In the genomic region with DNA sequence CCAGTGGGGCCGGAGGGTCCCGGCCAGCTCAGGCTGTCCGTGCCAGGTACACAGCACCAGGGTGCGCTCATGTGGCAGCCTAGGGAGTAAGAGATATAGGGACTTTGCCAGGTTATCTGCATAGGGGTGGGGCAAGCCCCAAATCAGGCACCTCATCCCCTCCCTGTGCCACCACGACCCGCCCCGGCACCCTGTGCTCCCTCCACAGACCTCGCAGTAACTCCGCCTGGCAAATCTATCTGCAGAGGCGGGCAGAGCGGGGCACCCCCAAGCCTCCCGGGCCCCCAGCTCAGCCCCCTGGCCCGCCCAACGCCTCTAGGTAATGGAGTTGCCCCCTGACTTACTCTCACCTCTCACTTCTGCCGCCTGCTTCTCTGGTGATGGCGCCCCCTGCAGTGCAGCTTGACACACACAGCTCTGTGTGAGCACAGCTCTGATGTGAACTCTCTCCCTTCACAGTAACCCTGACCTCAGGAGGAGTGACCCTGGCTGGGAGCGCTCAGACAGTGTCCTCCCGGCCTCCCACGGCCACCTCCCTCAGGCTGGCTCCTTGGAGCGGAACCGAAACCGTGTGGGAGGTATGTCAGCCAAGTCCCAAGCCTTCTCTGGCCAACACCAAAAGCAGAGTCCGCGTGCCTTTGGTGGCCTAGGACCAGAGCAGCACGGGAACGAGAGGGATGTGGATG, we compare ENCODE assay signal across 9 mouse cellular contexts. TPM values are rescaled to one million over a fixed set of nuclear protein-coding genes. Genes with fewer than 3 reads are reported as not detected.
A peak's percentile ranks its signal among the peaks of the same experiment; 100 is the strongest.
DNase-seq lines count a peak whose midpoint lies in the region; ATAC-seq and TF ChIP-seq lines count a peak whose summit lies in the region.
"Had no signal": no experiment of that assay in that cellular context is flagged by ENCODE, and none has a peak within 500 bp of the region (broad histone marks: within the 10 kb centered on the region; RNA-seq: fewer than 3 reads in every experiment).

No protein-coding gene starts in this region.

- peak; percentile 2; the same call in 1 of the 2 replicates for TF ChIP-seq CTCF in G1E (IDR thresholded peaks at IDR 0.05; ENCODE audit: low read depth, low read length)

- H3K27me3 ChIP-seq in G1E (ENCODE audit: insufficient read depth, low read length) = no peaks in the 10 kb centered on the region

- DNase-seq in heart, postnatal 4 days = peak; percentile 36
- DNase-seq in heart, adult 9 months (ENCODE audit: low spot score in 2 of 2) = no peak
- DNase-seq in G1E (ENCODE audit: low spot score) (no peak), MN1 (ENCODE audit: low spot score) (no peak)
- peak; percentile 82 for DNase-seq in kidney, adult 9 months
- peak; percentile 26 for DNase-seq in retina, embryonic 14.5 days (ENCODE audit: low spot score)
- DNase-seq in right cerebral cortex, postnatal 25 days = no peak

- ATAC-seq in G1E (ENCODE audit: extremely low read depth, insufficient number of reproducible peaks, low FRiP score, poor library complexity, severe bottlenecking) = no peak
- no peak; the same call in 1 of the 2 replicates for ATAC-seq in granulocyte monocyte progenitor cell, adult 5-6 weeks (replicated peaks; ENCODE audit: poor library complexity, severe bottlenecking)

- peaks cover 4% of the 10 kb centered on the region for H3K4me1 ChIP-seq in G1E (ENCODE audit: insufficient read depth, low read depth, low read length)

- H3K36me3 ChIP-seq in G1E (replicated peaks) = peaks cover 99% of the 10 kb centered on the region

- H3K9me3 ChIP-seq in G1E (replicated peaks) = no peaks in the 10 kb centered on the region

- no peak overlapping the region for H3K4me3 ChIP-seq in G1E (ENCODE audit: low read depth, low read length)

RNA-seq across cellular contexts. Expression of a gene that starts 7.1 kb away (rescaled TPM):
- not detected for total RNA-seq in heart, postnatal 4 days (2021)
- not detected in 2 replicates for total RNA-seq in G1E (2014; fragmentation: Nextera tagmentation)
- not detected in 2 replicates for total RNA-seq in G1E (2017)
- polyA plus RNA-seq in G1E (2012) = not detected in 2 replicates
- total RNA-seq in granulocyte monocyte progenitor cell, adult 5-6 weeks (2014; fragmentation: Nextera tagmentation) = 1.2 TPM in 1 of 2 replicates, not detected in the other
- total RNA-seq in granulocyte monocyte progenitor cell, adult 5-6 weeks (2017) = not detected in 2 replicates
- polyA plus RNA-seq: large intestine, adult 2 months had no signal

RNA-seq across cellular contexts. Expression of a gene that starts 10.5 kb away (rescaled TPM):
- total RNA-seq in heart, postnatal 4 days (2021) = not detected
- total RNA-seq in G1E (2014; fragmentation: Nextera tagmentation) = not detected in 2 replicates
- total RNA-seq in G1E (2017) = not detected in 2 replicates
- polyA plus RNA-seq in G1E (2012) = not detected in 2 replicates
- total RNA-seq in granulocyte monocyte progenitor cell, adult 5-6 weeks (2014; fragmentation: Nextera tagmentation) = not detected in 2 replicates
- 0.26 TPM in 1 of 2 replicates, not detected in the other for total RNA-seq in granulocyte monocyte progenitor cell, adult 5-6 weeks (2017)

RNA-seq across cellular contexts. Expression of a gene that starts 30.4 kb away (rescaled TPM):
- total RNA-seq in heart, postnatal 4 days (2021) = under 1 TPM; 0.16 to 0.26 TPM
- total RNA-seq in G1E (2014; fragmentation: Nextera tagmentation) (1.1 and 3.1 TPM in 2 replicates), G1E (2017) (2.8 and 3.4 TPM in 2 replicates)
- 9.0 TPM in 2 replicates for polyA plus RNA-seq in G1E (2012)
- total RNA-seq in granulocyte monocyte progenitor cell, adult 5-6 weeks (2014; fragmentation: Nextera tagmentation) = not detected in 2 replicates
- total RNA-seq in granulocyte monocyte progenitor cell, adult 5-6 weeks (2017) = not detected in 2 replicates
- polyA plus RNA-seq: large intestine, adult 2 months had no signal

RNA-seq across cellular contexts. Expression of a gene that starts 38.5 kb away (rescaled TPM):
- total RNA-seq in heart, postnatal 4 days (2021) = 10 to 100 TPM; 42.1 to 42.8 TPM
- total RNA-seq in G1E (2014; fragmentation: Nextera tagmentation) (63.7 and 115 TPM in 2 replicates), G1E (2017) (62.3 and 64.1 TPM in 2 replicates)
- 62.6 and 81.3 TPM in 2 replicates for polyA plus RNA-seq in G1E (2012)
- total RNA-seq in granulocyte monocyte progenitor cell, adult 5-6 weeks (2014; fragmentation: Nextera tagmentation) = 35.4 and 51.1 TPM in 2 replicates
- 32.7 and 34.6 TPM in 2 replicates for total RNA-seq in granulocyte monocyte progenitor cell, adult 5-6 weeks (2017)

RNA-seq across cellular contexts. Expression of a gene that starts 38.8 kb away (rescaled TPM):
- 100 to 1,000 TPM; 311 to 313 TPM for total RNA-seq in heart, postnatal 4 days (2021)
- total RNA-seq in G1E (2014; fragmentation: Nextera tagmentation) (42.8 and 72.7 TPM in 2 replicates), G1E (2017) (125 and 144 TPM in 2 replicates)
- 50.6 and 59.2 TPM in 2 replicates for polyA plus RNA-seq in G1E (2012)
- total RNA-seq in granulocyte monocyte progenitor cell, adult 5-6 weeks (2014; fragmentation: Nextera tagmentation) = 80.9 and 91.7 TPM in 2 replicates
- 63.3 and 67.7 TPM in 2 replicates for total RNA-seq in granulocyte monocyte progenitor cell, adult 5-6 weeks (2017)

Comparison
In these comparisons a context has a peak if more than half of its experiments do, and no peak if none do; other contexts are left out.
1. DNase-seq: peak in heart, postnatal 4 days (single experiment), kidney, adult 9 months (single experiment) and retina, embryonic 14.5 days (single experiment); none in heart, adult 9 months (0 of 2), G1E (single experiment), MN1 (single experiment) and right cerebral cortex, postnatal 25 days (single experiment).